Mouse (Mus musculus): ENCODE measurements around the gene Vipr2.

DNA sequence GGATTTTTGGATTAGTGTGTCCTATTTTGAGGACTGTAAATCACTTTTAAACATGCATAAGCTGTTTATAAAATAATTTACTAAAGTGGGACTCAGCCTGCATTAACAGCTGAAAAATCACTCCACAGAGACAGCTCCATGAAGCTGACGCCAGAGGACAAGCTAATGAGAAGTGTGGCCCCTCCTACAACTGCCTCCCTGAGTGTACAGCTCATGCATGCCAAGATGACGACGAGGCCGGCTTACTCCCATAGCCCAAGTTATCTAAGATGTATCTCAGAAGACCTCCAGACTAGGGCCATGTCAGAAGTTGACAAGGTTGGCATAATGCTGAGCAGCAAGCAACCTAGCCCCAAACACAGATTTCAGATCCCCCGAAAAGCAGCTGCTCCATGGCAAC is 81.7 kb downstream of the Vipr2 start:
- TF ChIP-seq CTCF (IDR thresholded peaks at IDR 0.05; ENCODE audit: control insufficient read depth, insufficient read depth, insufficient read length) (no peak), USF1 (IDR thresholded peaks at IDR 0.05; ENCODE audit: low read depth) (no peak), MAX (IDR thresholded peaks at IDR 0.05) (no peak), CEBPB (IDR thresholded peaks at IDR 0.05; ENCODE audit: low read depth) (no peak)

All from C2C12 (cell line).